Mouse (Mus musculus) midbrain, embryonic 14.5 days (tissue): ENCODE results near the gene Coasy. TPM values are rescaled to one million over a fixed set of nuclear protein-coding genes. Genes with fewer than 3 reads are reported as not detected.

ENCODE experiments used
- ATAC-seq: fragments of 200-750 bp; cut with Nextera tagmentation; 2 replicates; pipeline ENCODE4 v1.8.0; 2017; ENCODE audit warnings: moderate number of reproducible peaks, moderate library complexity; ENCODE audit not compliant: low FRiP score, low TSS enrichment
- DNase-seq: peaks from one replicate; pipeline ENCODE4 v3.0.0-alpha.2; 2015
- H3K27ac ChIP-seq: fragments of 300-500 bp; sonication (generic); replicated peaks from 2 replicates; pipeline ENCODE4 v1.5.1; 2014; ENCODE audit warnings: mild to moderate bottlenecking, low read depth, low read length, moderate library complexity
- H3K27me3 ChIP-seq: fragments of 300-500 bp; sonication (generic); 2 replicates; pipeline ENCODE4 v1.6.1; 2014; ENCODE audit warnings: low read length, control low read depth, mixed read lengths; ENCODE audit not compliant: control insufficient read depth, insufficient read depth
- H3K36me3 ChIP-seq: fragments of 300-500 bp; sonication (generic); 2 replicates; pipeline ENCODE4 v1.6.1; 2014; ENCODE audit warnings: low read length, control low read depth; ENCODE audit not compliant: control insufficient read depth, insufficient read depth
- H3K4me1 ChIP-seq: fragments of 300-500 bp; sonication (generic); 2 replicates; pipeline ENCODE4 v1.6.1; 2014; ENCODE audit warnings: mild to moderate bottlenecking, antibody characterized with exemption, low read length, control low read depth; ENCODE audit not compliant: control insufficient read depth, insufficient read depth
- H3K4me2 ChIP-seq: fragments of 300-500 bp; sonication (generic); 2 replicates; pipeline ENCODE4 v1.6.1; 2014; ENCODE audit warnings: mild to moderate bottlenecking, low read length, moderate library complexity
- H3K4me3 ChIP-seq: fragments of 300-500 bp; sonication (generic); replicated peaks from 2 replicates; pipeline ENCODE4 v1.5.1; 2014; ENCODE audit warnings: low read depth, low read length
- H3K9ac ChIP-seq: fragments of 300-500 bp; sonication (generic); replicated peaks from 2 replicates; pipeline ENCODE4 v1.6.1; 2014; ENCODE audit warnings: mild to moderate bottlenecking, low read length, moderate library complexity
- H3K9me3 ChIP-seq: fragments of 300-500 bp; sonication (generic); 2 replicates; pipeline ENCODE4 v1.6.1; 2016; ENCODE audit warnings: low read length, control low read depth, mixed read lengths; ENCODE audit not compliant: control insufficient read depth
- WGBS: fragments of 180-500 bp; shearing (Covaris S2); extraction: QIAGEN DNeasy Blood & Tissue Kit; methylation state at CpG from one replicate; pipeline ENCODE4 v1.1.7; 2014; 5-methylcytosine and 5-hydroxymethylcytosine counted together
- polyA plus RNA-seq: library from polyadenylated mRNA; unstranded; fragments of >200 nt; fragmentation: Nextera tagmentation; extraction: Ambion mirVana; gene quantifications from 2 replicates; pipeline ENCODE4 v1.2.1, GENCODE M21; 2014

Coasy gene
- polyA plus RNA-seq, 1 experiment from 2014 or later = 43.6 TPM

DNA sequence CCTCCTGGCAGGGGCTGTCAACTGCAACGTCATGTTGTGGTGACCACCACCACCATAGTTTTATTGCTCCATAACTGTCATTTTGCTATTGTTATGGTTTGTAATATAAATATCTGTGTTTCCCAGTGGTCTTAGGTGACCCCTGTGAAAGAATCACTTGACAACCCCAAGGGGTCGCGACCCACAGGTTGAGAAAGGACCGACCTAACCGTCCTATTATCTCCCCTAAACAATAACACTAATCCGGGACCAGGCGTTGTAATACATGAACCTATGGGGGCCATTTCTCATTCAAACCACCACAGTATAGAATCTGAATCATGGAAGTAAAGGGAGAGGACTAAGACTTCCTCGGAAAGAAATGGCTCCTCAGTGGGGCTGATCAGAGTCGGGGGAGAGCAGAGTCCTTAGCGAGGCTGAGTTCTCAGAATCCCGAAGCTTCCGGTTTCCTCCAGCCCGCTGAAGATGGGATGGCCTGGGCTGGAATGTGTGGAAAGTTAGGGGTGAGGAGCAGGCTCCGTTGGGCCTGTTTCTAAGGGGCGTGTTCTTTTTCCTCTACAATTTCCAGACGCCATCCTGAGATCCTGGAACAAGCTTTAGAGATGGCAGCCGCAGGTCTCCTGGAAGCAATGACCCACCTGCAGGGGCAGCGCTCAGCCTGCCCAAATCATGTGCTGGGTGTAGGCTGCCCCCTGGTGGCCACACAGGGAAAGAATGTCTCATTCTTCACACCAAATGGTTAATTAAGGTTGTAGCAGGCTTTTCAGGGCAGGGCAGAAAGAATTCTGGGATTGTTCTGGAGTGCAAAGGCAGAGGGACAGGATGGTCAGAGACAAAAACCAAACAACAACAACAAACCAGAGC, 15.6 kb upstream of the Coasy start:
- 19% methylated on average over 18 of the region's 18 CpGs for WGBS
- peak; percentile 22; the same call in 1 of the 2 replicates for ATAC-seq
- no peak overlapping the region for H3K27ac ChIP-seq

DNA sequence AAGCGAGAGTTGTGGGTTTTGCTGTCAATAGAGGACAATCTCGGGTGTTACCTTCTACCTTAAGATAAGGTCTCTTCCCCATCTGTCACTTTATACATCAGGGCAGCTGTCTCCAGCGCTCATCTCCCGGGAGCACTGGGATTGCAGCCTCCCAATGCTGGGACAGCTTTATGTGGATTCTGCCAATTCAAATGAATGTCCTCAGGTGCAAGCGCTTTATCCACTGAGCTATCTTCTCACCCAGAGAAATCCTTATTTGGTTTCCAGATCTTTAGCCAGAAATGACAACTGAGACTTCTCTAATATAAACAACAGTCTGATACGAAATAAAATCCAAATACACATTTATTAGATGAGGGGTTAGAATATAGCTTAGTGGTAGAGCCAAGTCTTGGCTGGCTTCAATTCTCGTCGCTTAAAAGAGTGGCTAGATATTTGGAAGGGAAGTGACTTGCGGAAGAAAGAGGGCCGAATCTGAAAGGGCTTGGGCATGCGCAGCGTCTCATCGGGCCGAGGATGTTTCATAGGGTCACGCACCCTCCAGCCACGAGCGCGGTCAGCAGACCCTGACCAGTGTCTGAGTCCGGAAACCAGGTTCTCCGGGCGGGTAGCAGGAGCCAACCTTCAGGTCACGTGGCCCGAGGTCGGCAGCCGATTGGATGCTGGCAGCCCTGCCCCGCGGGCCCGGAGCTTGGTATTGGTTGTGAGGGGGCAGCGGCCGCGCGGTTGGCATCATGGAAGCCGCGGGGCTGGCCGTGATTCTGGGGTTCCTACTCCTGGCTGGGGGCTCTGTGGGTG, 12.8 kb upstream of the Coasy start, which contains the start of gene Naglu:
Gene Naglu (plus strand): TSS at position 622 of the 798 bp plus-strand sequence.
- peaks cover 6% of the 10 kb centered on the region; the same call in 1 of the 2 replicates for H3K4me1 ChIP-seq
- no peaks in the 10 kb centered on the region for H3K9me3 ChIP-seq
- H3K27me3 ChIP-seq = no peaks in the 10 kb centered on the region
- DNase-seq = peak; percentile 95
- H3K9ac ChIP-seq = peak within 1 kb of the TSS; percentile 89
- H3K27ac ChIP-seq = peak within 1 kb of the TSS; percentile 79
- H3K4me2 ChIP-seq = peak within 1 kb of the TSS; percentile 95
- H3K36me3 ChIP-seq = no peaks in the 10 kb centered on the region
- ATAC-seq = peak; percentile 85
- H3K4me3 ChIP-seq = peak within 1 kb of the TSS; percentile 79
- whole genome bisulfite sequencing = 4% methylated on average over 35 of the region's 35 CpGs

More for the DNA sequence above, 15.6 kb upstream of the Coasy start:
- Histone ChIP-seq H3K4me1 (peaks cover 6% of the 10 kb centered on the region; the same call in 1 of the 2 replicates), H3K4me2 (peak overlapping the region; percentile 55), H3K27me3 (no peaks in the 10 kb centered on the region), H3K9me3 (no peaks in the 10 kb centered on the region), H3K9ac (no peak overlapping the region), H3K4me3 (peak overlapping the region; percentile 28), H3K36me3 (peaks cover 25% of the 10 kb centered on the region)
- peak; percentile 90 for DNase-seq

DNA sequence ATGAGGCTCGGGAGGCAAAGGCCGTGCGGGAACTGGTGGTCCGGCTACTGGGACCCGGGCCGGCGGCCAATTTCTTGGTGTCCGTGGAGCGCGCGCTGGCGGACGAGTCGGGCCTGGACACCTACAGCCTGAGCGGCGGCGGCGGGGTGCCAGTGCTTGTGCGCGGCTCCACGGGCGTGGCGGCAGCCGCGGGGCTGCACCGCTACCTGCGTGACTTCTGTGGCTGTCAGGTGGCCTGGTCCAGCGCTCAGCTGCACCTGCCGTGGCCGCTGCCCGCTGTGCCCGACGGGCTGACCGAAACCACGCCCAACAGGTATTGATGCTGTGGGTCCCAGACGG, 12.2 kb upstream of the Coasy start:
- H3K4me1 ChIP-seq = peaks cover 6% of the 10 kb centered on the region; the same call in 1 of the 2 replicates
- H3K36me3 ChIP-seq = no peaks in the 10 kb centered on the region
- peak overlapping the region; percentile 79 for H3K4me3 ChIP-seq
- H3K9me3 ChIP-seq = no peaks in the 10 kb centered on the region
- peak; percentile 64; the same call in 1 of the 2 replicates for ATAC-seq
- under 1% methylated on average over 36 of the region's 36 CpGs for WGBS
- no peaks in the 10 kb centered on the region for H3K27me3 ChIP-seq
- peak overlapping the region; percentile 79 for H3K27ac ChIP-seq
- peak overlapping the region; percentile 89 for H3K9ac ChIP-seq
- peak overlapping the region; percentile 95 for H3K4me2 ChIP-seq
- no peak for DNase-seq

DNA sequence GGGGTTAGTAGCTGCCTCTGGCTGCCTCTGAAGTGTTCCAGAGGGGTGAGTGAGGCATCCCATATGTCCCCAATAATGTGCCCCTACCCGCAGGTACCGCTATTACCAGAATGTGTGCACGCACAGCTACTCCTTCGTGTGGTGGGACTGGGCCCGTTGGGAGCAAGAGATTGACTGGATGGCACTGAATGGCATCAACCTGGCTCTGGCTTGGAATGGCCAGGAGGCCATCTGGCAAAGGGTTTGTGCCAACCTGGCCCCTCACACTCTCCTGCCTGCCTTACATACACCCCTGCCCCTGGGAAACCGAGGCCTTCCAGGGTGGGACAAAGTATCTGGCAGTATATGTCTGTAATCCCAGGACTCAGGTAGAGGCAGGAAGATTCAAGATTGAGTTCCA, 11.4 kb upstream of the Coasy start:
- H3K27me3 ChIP-seq = no peaks in the 10 kb centered on the region
- peak overlapping the region; percentile 95 for H3K4me2 ChIP-seq
- no peak overlapping the region for H3K27ac ChIP-seq
- DNase-seq (no peak), ATAC-seq (no peak)
- H3K9me3 ChIP-seq = no peaks in the 10 kb centered on the region
- H3K4me1 ChIP-seq = peaks cover 6% of the 10 kb centered on the region; the same call in 1 of the 2 replicates
- H3K36me3 ChIP-seq = no peaks in the 10 kb centered on the region
- 75% methylated on average over 6 of the region's 6 CpGs for WGBS
- no peak overlapping the region for H3K9ac ChIP-seq
- H3K4me3 ChIP-seq = peak overlapping the region; percentile 79; the same call in 1 of the 2 replicates

DNA sequence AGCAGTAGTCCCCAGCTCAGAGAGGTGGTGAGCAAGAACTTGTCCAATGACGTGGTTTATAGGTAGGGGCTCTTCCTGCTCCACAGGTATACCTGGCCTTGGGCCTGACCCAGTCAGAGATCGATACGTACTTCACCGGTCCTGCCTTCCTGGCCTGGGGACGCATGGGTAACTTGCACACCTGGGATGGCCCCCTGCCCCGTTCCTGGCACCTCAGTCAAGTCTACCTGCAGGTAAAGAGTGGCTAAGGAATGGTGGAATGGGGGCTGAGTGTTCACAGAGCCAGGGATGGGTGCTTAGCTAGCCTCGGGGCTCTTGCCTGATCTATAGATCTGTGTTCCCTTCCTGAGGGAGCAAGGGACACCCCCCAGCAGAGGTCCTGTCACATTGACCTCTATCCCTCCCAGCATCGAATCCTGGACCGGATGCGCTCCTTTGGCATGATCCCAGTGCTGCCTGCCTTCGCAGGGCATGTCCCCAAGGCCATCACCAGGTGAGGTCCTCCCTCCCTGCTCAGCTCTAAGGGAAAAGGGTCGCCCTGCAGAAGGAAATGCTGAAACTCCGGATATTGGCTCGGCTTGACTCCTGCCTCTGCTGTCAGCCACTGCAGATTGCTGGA, 10.4 kb upstream of the Coasy start:
- Histone ChIP-seq H3K9ac (no peak overlapping the region), H3K27me3 (no peaks in the 10 kb centered on the region), H3K36me3 (no peaks in the 10 kb centered on the region), H3K9me3 (no peaks in the 10 kb centered on the region), H3K4me1 (peaks cover 6% of the 10 kb centered on the region; the same call in 1 of the 2 replicates), H3K4me2 (no peak overlapping the region), H3K4me3 (no peak overlapping the region), H3K27ac (no peak overlapping the region)
- no peak for ATAC-seq
- 67% methylated on average over 14 of the region's 14 CpGs for WGBS
- DNase-seq = no peak

DNA sequence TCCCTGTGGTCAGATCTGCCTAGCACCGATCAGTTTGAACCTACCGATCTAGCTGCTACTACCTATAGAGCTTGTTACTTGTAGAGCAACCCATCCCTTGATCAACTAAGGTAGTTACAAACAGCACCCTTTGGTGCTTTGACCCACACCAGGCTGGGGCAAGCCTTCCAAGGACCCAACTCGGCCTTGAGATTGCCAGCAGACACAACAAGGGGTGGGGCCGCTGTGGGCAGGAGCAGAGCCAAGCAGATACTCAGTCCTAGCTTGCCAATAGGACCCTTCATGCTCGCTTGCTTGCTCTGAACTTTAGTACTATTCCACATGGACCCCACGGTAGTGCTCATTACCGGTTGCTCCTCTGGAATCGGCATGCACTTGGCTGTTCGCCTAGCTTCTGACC, 4.2 kb upstream of the Coasy start, which contains the start of gene Hsd17b1:
Gene Hsd17b1 (plus strand): TSS at position 291 of the 400 bp plus-strand sequence.
- DNase-seq (no peak), ATAC-seq (no peak)
- Histone ChIP-seq H3K4me2 (no peak within 1 kb of the TSS), H3K4me1 (peaks cover 10% of the 10 kb centered on the region), H3K27ac (no peak within 1 kb of the TSS), H3K9me3 (no peaks in the 10 kb centered on the region), H3K36me3 (no peaks in the 10 kb centered on the region), H3K27me3 (peaks cover 39% of the 10 kb centered on the region), H3K9ac (no peak within 1 kb of the TSS), H3K4me3 (no peak within 1 kb of the TSS)
- WGBS = 64% methylated on average over 9 of the region's 9 CpGs

DNA sequence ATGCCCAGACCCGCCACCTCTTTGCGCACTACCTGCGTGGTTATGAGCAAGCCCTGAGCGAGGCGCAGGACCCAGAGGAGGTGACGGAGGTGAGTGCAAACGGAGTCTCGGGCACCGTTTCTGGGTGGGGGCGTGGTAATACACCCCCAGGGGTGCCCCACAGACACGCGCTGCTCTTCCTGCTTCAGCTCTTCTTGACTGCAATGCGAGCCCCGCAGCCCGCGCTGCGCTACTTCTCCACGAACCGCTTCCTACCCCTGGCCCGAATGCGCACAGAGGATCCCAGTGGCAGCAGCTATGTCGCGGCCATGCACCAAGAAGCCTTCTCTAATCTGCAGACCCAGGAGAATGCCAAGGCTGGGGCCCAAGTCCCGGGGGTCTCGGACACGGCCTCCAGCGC, 2.6 kb upstream of the Coasy start:
- Histone ChIP-seq H3K4me1 (peaks cover 14% of the 10 kb centered on the region), H3K4me3 (no peak overlapping the region), H3K9me3 (no peaks in the 10 kb centered on the region), H3K9ac (no peak overlapping the region), H3K36me3 (peaks cover 2% of the 10 kb centered on the region; the same call in 1 of the 2 replicates), H3K27ac (no peak overlapping the region), H3K4me2 (no peak overlapping the region), H3K27me3 (peaks cover 39% of the 10 kb centered on the region)
- WGBS = 4% methylated on average over 27 of the region's 27 CpGs
- ATAC-seq (no peak), DNase-seq (no peak)

DNA sequence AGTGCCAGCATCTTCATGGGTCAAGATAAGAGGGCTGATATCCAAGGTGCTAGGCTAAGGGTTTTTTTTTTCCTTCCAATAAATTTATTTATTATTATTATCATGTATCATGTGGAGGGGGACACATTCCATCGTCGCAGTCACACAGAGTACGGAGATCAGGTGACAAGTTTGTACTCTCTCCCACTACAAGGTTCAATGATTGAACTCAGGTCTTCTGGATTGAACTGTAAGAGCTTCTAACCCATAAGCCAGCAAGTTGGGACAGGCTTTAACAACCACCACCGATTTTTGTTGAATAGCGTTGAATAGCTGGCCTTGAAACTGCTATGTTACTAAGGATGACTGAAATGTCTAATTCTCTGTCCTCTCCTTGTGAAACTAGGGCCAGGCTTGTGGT, 1.9 kb upstream of the Coasy start:
- Histone ChIP-seq H3K36me3 (peaks cover 6% of the 10 kb centered on the region; the same call in 1 of the 2 replicates), H3K4me1 (peaks cover 14% of the 10 kb centered on the region), H3K27me3 (peaks cover 39% of the 10 kb centered on the region), H3K9ac (no peak overlapping the region), H3K9me3 (no peaks in the 10 kb centered on the region), H3K27ac (no peak overlapping the region), H3K4me2 (no peak overlapping the region), H3K4me3 (no peak overlapping the region)
- WGBS = 58% methylated on average over 5 of the region's 5 CpGs
- DNase-seq = no peak
- no peak for ATAC-seq
